Mouse (Mus musculus): ENCODE data around the gene Speer4e. TPM values are rescaled to one million over a fixed set of nuclear protein-coding genes. Genes with fewer than 3 reads are reported as not detected.
"Not testable (repeated sequence)": the region's sequence is repeated elsewhere in the genome, so short reads cannot be mapped to it uniquely, and the experiment has no call there.

Speer4e gene
- polyA plus RNA-seq, 1 experiment = 0.20 TPM

GRCm38 (mm10) chr5:14927047-14927446, 11.2 kb downstream of the Speer4e start:
- not testable (repeated sequence) for H3K36me3 ChIP-seq (replicated peaks; ENCODE audit: low read length); H3K4me3 ChIP-seq (replicated peaks); H3K9me3 ChIP-seq; H3K27me3 ChIP-seq (replicated peaks); H3K4me1 ChIP-seq

GRCm38 (mm10) chr5:14914799-14915198, 23.4 kb downstream of the Speer4e start, which contains the start of gene Gm9758:
TSS of gene Gm9758 (minus strand) at chr5:14914899.
- H3K4me1 ChIP-seq; H3K4me3 ChIP-seq (replicated peaks); H3K9me3 ChIP-seq; H3K27me3 ChIP-seq (replicated peaks); H3K36me3 ChIP-seq (replicated peaks; ENCODE audit: low read length): not testable (repeated sequence)

- H3K4me1 ChIP-seq; H3K36me3 ChIP-seq (replicated peaks; ENCODE audit: low read length); H3K27me3 ChIP-seq (replicated peaks); H3K4me3 ChIP-seq (replicated peaks); H3K9me3 ChIP-seq: not testable (repeated sequence)
Observed at GRCm38 (mm10) chr5:14914361-14914760, 23.9 kb downstream of the Speer4e start.

GRCm38 (mm10) chr5:14903539-14903938, 34.7 kb downstream of the Speer4e start:
- not testable (repeated sequence) for H3K9me3 ChIP-seq; H3K4me3 ChIP-seq (replicated peaks); H3K27me3 ChIP-seq (replicated peaks); H3K36me3 ChIP-seq (replicated peaks; ENCODE audit: low read length); H3K4me1 ChIP-seq

- Histone ChIP-seq H3K9me3 (peaks cover 27% of the 10 kb centered on the region), H3K4me1 (no peaks in the 10 kb centered on the region), H3K27me3 (replicated peaks) (no peaks in the 10 kb centered on the region), H3K36me3 (replicated peaks; ENCODE audit: low read length) (no peaks in the 10 kb centered on the region), H3K4me3 (replicated peaks) (no peak overlapping the region)
- TF ChIP-seq GATA1 (IDR thresholded peaks at IDR 0.05; ENCODE audit: borderline replicate concordance, low read length) (no peak), FLI1 (IDR thresholded peaks at IDR 0.05; ENCODE audit: low read length) (no peak)
Observed at GRCm38 (mm10) chr5:14892242-14892641, 46.0 kb downstream of the Speer4e start.

GRCm38 (mm10) chr5:14885291-14885690, 52.9 kb downstream of the Speer4e start:
- not testable (repeated sequence) for H3K36me3 ChIP-seq (replicated peaks; ENCODE audit: low read length); H3K9me3 ChIP-seq; H3K27me3 ChIP-seq (replicated peaks); H3K4me3 ChIP-seq (replicated peaks); H3K4me1 ChIP-seq

Other genes with a start within 250 kb of the Speer4e start
- gene Gm9758, start 23.5 kb downstream of the Speer4e start, polyA plus RNA-seq (2012; ENCODE audit: insufficient read depth, low replicate concordance) = not detected in 2 replicates
- not detected in 2 replicates for gene Gm10354, start 40.5 kb upstream of the Speer4e start, polyA plus RNA-seq (2012; ENCODE audit: insufficient read depth, low replicate concordance)
- gene Gm17019, start 94.6 kb upstream of the Speer4e start, polyA plus RNA-seq (2012; ENCODE audit: insufficient read depth, low replicate concordance) = not detected in 2 replicates

Data from megakaryocyte, embryonic 14.5 days (primary cell).